ENCODE assay signal across 9 mouse cellular contexts in genomic region chr9:54764561-54765217, GRCm38 (mm10). TPM values are rescaled to one million over a fixed set of nuclear protein-coding genes. Genes with fewer than 3 reads are reported as not detected.
DNase-seq lines count a peak whose midpoint lies in the region; ATAC-seq lines count a peak whose summit lies in the region.
"Had no signal": no experiment of that assay in that cellular context is flagged by ENCODE, and none has a peak within 500 bp of the region (broad histone marks: within the 10 kb centered on the region; RNA-seq: fewer than 3 reads in every experiment).

Gene Crabp1 (plus strand): TSS chr9:54764748.

- H3K4me2 ChIP-seq in intestine, embryonic 14.5 days (ENCODE audit: low read length): peak within 1 kb of the TSS; percentile 69
- H3K4me2 ChIP-seq in neural tube, embryonic 14.5 days (ENCODE audit: low read depth, low read length): peak within 1 kb of the TSS; percentile 76

- under 1% methylated on average over 44 of the region's 45 CpGs for WGBS in intestine, embryonic 14.5 days
- under 1% methylated on average over 40 of the region's 45 CpGs for WGBS in neural tube, embryonic 14.5 days

- no peak for ATAC-seq in intestine, embryonic 14.5 days (replicated peaks; ENCODE audit: low FRiP score, low TSS enrichment, low read depth)
- ATAC-seq in neural tube, embryonic 14.5 days (ENCODE audit: low read depth): peak; percentile 64; the same call in 1 of the 2 replicates

- intact Hi-C loops in heart, postnatal 14 days (cut with DNase I): no loop called here

- DNase-seq in heart, adult 11 months: peak; percentile 88
- no peak for DNase-seq in heart, postnatal 14 days
- DNase-seq in thymus, postnatal 14 days: peak; percentile 8
- DNase-seq in thymus, postnatal 25 days: no peak
- DNase-seq in intestine, embryonic 14.5 days (ENCODE audit: low spot score): no peak
- no peak for DNase-seq in cerebellum, adult 18-20 months
- DNase-seq in spleen, adult 18-20 months: no peak

- peaks cover 18% of the 10 kb centered on the region; the same call in 1 of the 2 replicates for H3K4me1 ChIP-seq in intestine, embryonic 14.5 days (replicated peaks; ENCODE audit: control insufficient read depth, insufficient read depth, low read length)
- peaks cover 18% of the 10 kb centered on the region for H3K4me1 ChIP-seq in neural tube, embryonic 14.5 days (ENCODE audit: control insufficient read depth, insufficient read depth, low read length)

- peak within 1 kb of the TSS; percentile 39 for H3K4me3 ChIP-seq in intestine, embryonic 14.5 days (ENCODE audit: low read depth, low read length)
- H3K4me3 ChIP-seq in neural tube, embryonic 14.5 days (ENCODE audit: low read depth, low read length): peak within 1 kb of the TSS; percentile 39

- 0 out of 2 replicates have a peak within 1 kb of the TSS, but pooled peaks have one; percentile 20 for H3K9ac ChIP-seq in intestine, embryonic 14.5 days (ENCODE audit: low read length)
- H3K9ac ChIP-seq in neural tube, embryonic 14.5 days (replicated peaks; ENCODE audit: low read depth, low read length): peak within 1 kb of the TSS; percentile 34

- H3K9me3 ChIP-seq in intestine, embryonic 14.5 days (ENCODE audit: control insufficient read depth, low read length): no peaks in the 10 kb centered on the region
- H3K9me3 ChIP-seq in neural tube, embryonic 14.5 days (ENCODE audit: control insufficient read depth, low read length): no peaks in the 10 kb centered on the region

- H3K27me3 ChIP-seq in intestine, embryonic 14.5 days (replicated peaks; ENCODE audit: control insufficient read depth, insufficient read depth, low read length): peaks cover 71% of the 10 kb centered on the region
- peaks cover 10% of the 10 kb centered on the region for H3K27me3 ChIP-seq in neural tube, embryonic 14.5 days (ENCODE audit: control insufficient read depth, insufficient read depth, low read length)

- no peaks in the 10 kb centered on the region for H3K36me3 ChIP-seq in intestine, embryonic 14.5 days (ENCODE audit: control insufficient read depth, insufficient read depth, low read length)
- H3K36me3 ChIP-seq in neural tube, embryonic 14.5 days (ENCODE audit: control insufficient read depth, insufficient read depth, low read length): no peaks in the 10 kb centered on the region

- H3K27ac ChIP-seq in intestine, embryonic 14.5 days (ENCODE audit: low read depth): no peak within 1 kb of the TSS
- H3K27ac ChIP-seq in neural tube, embryonic 14.5 days (ENCODE audit: low read depth, low read length): no peak within 1 kb of the TSS

RNA-seq across cellular contexts. Expression of gene Crabp1, which starts in this region (rescaled TPM):
- not detected for total RNA-seq in heart, postnatal 14 days (2021)
- 15.9 and 22.6 TPM in 2 replicates for polyA plus RNA-seq in intestine, embryonic 14.5 days (2014; fragmentation: Nextera tagmentation; extraction: Ambion mirVana)
- 589 and 733 TPM in 2 replicates for polyA plus RNA-seq in neural tube, embryonic 14.5 days (2014; fragmentation: Nextera tagmentation; extraction: Ambion mirVana)
- total RNA-seq: CH12.LX had no signal

Comparison
In these comparisons a context has a peak if more than half of its experiments do, and no peak if none do; other contexts are left out.
1. RNA of gene Crabp1 (polyA plus RNA-seq): 589 to 733 TPM in neural tube, embryonic 14.5 days; 15.9 to 22.6 TPM in intestine, embryonic 14.5 days; every median in the first group is over 10 times any median in the second.
2. DNase-seq: peak in heart, adult 11 months (single experiment) and thymus, postnatal 14 days (single experiment); none in heart, postnatal 14 days (0 of 2), thymus, postnatal 25 days (single experiment), intestine, embryonic 14.5 days (single experiment), cerebellum, adult 18-20 months (0 of 2) and spleen, adult 18-20 months (0 of 2).